Mouse (Mus musculus) kidney, adult 18-20 months (tissue): ENCODE data around the gene Krtcap3.
"Not testable (repeated sequence)": the region's sequence is repeated elsewhere in the genome, so short reads cannot be mapped to it uniquely, and the experiment has no call there.

Experiments used
- DNase-seq: peaks from one replicate; pipeline ENCODE4 v3.0.0; 2021

The Krtcap3 gene

GRCm38 (mm10) chr5:31251541-31252101 lies at the start of gene Krtcap3:
Gene Krtcap3, plus strand, starts transcription at chr5:31251691.
- peak; percentile 77 for DNase-seq

- DNase-seq = peak; percentile 94
Observed at GRCm38 (mm10) chr5:31201742-31202590, 49.5 kb upstream of the Krtcap3 start, which contains the start of gene Zfp513. Gene Zfp513, minus strand, starts transcription at chr5:31202303.

- no peak for DNase-seq
Observed at GRCm38 (mm10) chr5:31202933-31203332, 48.6 kb upstream of the Krtcap3 start.

GRCm38 (mm10) chr5:31203866-31204265 lies 47.6 kb upstream of the Krtcap3 start:
- no peak for DNase-seq

GRCm38 (mm10) chr5:31204421-31204820 lies 47.1 kb upstream of the Krtcap3 start:
- DNase-seq = no peak

- not testable (repeated sequence) for DNase-seq
Observed at GRCm38 (mm10) chr5:31216554-31216953, 34.9 kb upstream of the Krtcap3 start.

GRCm38 (mm10) chr5:31218294-31218693 lies 33.2 kb upstream of the Krtcap3 start:
- no peak for DNase-seq

- no peak for DNase-seq
Observed at GRCm38 (mm10) chr5:31219070-31219469, 32.4 kb upstream of the Krtcap3 start.

- no peak for DNase-seq
Observed at GRCm38 (mm10) chr5:31219474-31219873, 32.0 kb upstream of the Krtcap3 start.

GRCm38 (mm10) chr5:31219911-31220447 lies 31.5 kb upstream of the Krtcap3 start:
- no peak for DNase-seq

- DNase-seq = peak; percentile 98
Observed at GRCm38 (mm10) chr5:31220448-31221303, 30.8 kb upstream of the Krtcap3 start, which contains the start of gene Ppm1g. Gene Ppm1g, minus strand, starts transcription at chr5:31220687.

GRCm38 (mm10) chr5:31221304-31221945 lies 30.1 kb upstream of the Krtcap3 start:
- DNase-seq = peak; percentile 13

- DNase-seq = no peak
Observed at GRCm38 (mm10) chr5:31222696-31223095, 28.8 kb upstream of the Krtcap3 start.

GRCm38 (mm10) chr5:31226641-31227040 lies 24.9 kb upstream of the Krtcap3 start:
- no peak for DNase-seq

- peak; percentile 96 for DNase-seq
Observed at GRCm38 (mm10) chr5:31240637-31241521, 10.6 kb upstream of the Krtcap3 start, which contains the start of the genes Nrbp1 and Gm9970. Gene Nrbp1, plus strand, starts transcription at chr5:31240864. Gene Gm9970, minus strand, starts transcription at chr5:31241232.

- DNase-seq = no peak
Observed at GRCm38 (mm10) chr5:31241522-31242034, 9.9 kb upstream of the Krtcap3 start.

- no peak for DNase-seq
Observed at GRCm38 (mm10) chr5:31242191-31242590, 9.3 kb upstream of the Krtcap3 start.

- no peak for DNase-seq
Observed at GRCm38 (mm10) chr5:31250716-31251115, 775 bp upstream of the Krtcap3 start.

- DNase-seq = no peak
Observed at GRCm38 (mm10) chr5:31252151-31252550, 660 bp downstream of the Krtcap3 start.

- no peak for DNase-seq
Observed at GRCm38 (mm10) chr5:31252795-31253545, 1.5 kb downstream of the Krtcap3 start.
